Mouse (Mus musculus): ENCODE measurements around the gene Serf1. TPM values are rescaled to one million over a fixed set of nuclear protein-coding genes. Genes with fewer than 3 reads are reported as not detected.

Gene Serf1
- polyA plus RNA-seq, 1 experiment from 2014 or later: 40.5 TPM

Other genes starting within 250 kb of the Serf1 start
- 0.17 and 0.29 TPM in 2 replicates for gene Cartpt, start 206.9 kb upstream of the Serf1 start, polyA plus RNA-seq (2015; fragmentation: Nextera tagmentation; extraction: Ambion mirVana)
- 16.2 and 18.5 TPM in 2 replicates for gene Mccc2, start 92.4 kb upstream of the Serf1 start, polyA plus RNA-seq (2015; fragmentation: Nextera tagmentation; extraction: Ambion mirVana)
- 27.5 and 33.0 TPM in 2 replicates for gene Bdp1, start 3.9 kb upstream of the Serf1 start, polyA plus RNA-seq (2015; fragmentation: Nextera tagmentation; extraction: Ambion mirVana)
- 44.8 and 54.4 TPM in 2 replicates for gene Smn1, start 16.8 kb downstream of the Serf1 start, polyA plus RNA-seq (2015; fragmentation: Nextera tagmentation; extraction: Ambion mirVana)
- gene Naip2, start 94.1 kb downstream of the Serf1 start, polyA plus RNA-seq (2015; fragmentation: Nextera tagmentation; extraction: Ambion mirVana): 0.52 and 0.54 TPM in 2 replicates
- 0.34 and 0.41 TPM in 2 replicates for gene Naip5, start 138.3 kb downstream of the Serf1 start, polyA plus RNA-seq (2015; fragmentation: Nextera tagmentation; extraction: Ambion mirVana)
- gene Naip6, start 209.7 kb downstream of the Serf1 start, polyA plus RNA-seq (2015; fragmentation: Nextera tagmentation; extraction: Ambion mirVana): 0.14 and 0.26 TPM in 2 replicates

All from thymus, postnatal 0 days (tissue).